Comparison of ENCODE assay signal across 42 mouse cellular contexts in genomic region chr3:96821581-96821980, GRCm38 (mm10). TPM values are rescaled to one million over a fixed set of nuclear protein-coding genes. Genes with fewer than 3 reads are reported as not detected.
"Had no signal": no experiment of that assay in that cellular context is flagged by ENCODE, and none has a peak within 500 bp of the region (broad histone marks: within the 10 kb centered on the region; RNA-seq: fewer than 3 reads in every experiment).

No protein-coding gene starts in this region.

- H3K27ac ChIP-seq: limb, embryonic 10.5 days; limb, embryonic 12.5 days; limb, embryonic 13.5 days; limb, embryonic 15.5 days; liver, embryonic 12.5 days; liver, embryonic 13.5 days; liver, embryonic 14.5 days; liver, embryonic 15.5 days; lung, embryonic 15.5 days; macrophage; midbrain, embryonic 10.5 days; midbrain, embryonic 12.5 days; midbrain, embryonic 13.5 days; midbrain, embryonic 15.5 days; neural tube, embryonic 12.5 days had no signal

- H3K4me1 ChIP-seq: limb, embryonic 15.5 days; liver, embryonic 12.5 days; liver, embryonic 13.5 days; liver, embryonic 15.5 days; lung, embryonic 15.5 days; midbrain, embryonic 12.5 days; midbrain, embryonic 13.5 days; midbrain, embryonic 15.5 days had no signal

- DNase-seq: left cerebral cortex, postnatal 4 days; liver; liver, embryonic 13.5 days; liver, postnatal 0 days; lung, adult 18-20 months; lung, adult 2 months; lung, embryonic 14.5 days; lung, postnatal 10 days; lung, postnatal 14 days; lung, postnatal 36 days; midbrain, embryonic 14.5 days had no signal

- H3K27me3 ChIP-seq: limb, embryonic 12.5 days; limb, embryonic 15.5 days; liver, embryonic 12.5 days; liver, embryonic 13.5 days; liver, embryonic 15.5 days; lung, embryonic 15.5 days; midbrain, embryonic 12.5 days; midbrain, embryonic 13.5 days; midbrain, embryonic 15.5 days; neural tube, embryonic 12.5 days had no signal

- H3K4me3 ChIP-seq: limb, embryonic 10.5 days; limb, embryonic 12.5 days; limb, embryonic 13.5 days; limb, embryonic 15.5 days; liver, embryonic 12.5 days; liver, embryonic 13.5 days; liver, embryonic 15.5 days; lung, embryonic 15.5 days; megakaryocyte, embryonic 14.5 days; midbrain, embryonic 10.5 days; midbrain, embryonic 12.5 days; midbrain, embryonic 13.5 days; midbrain, embryonic 15.5 days; myocyte; neural tube, embryonic 12.5 days had no signal

- H3K4me2 ChIP-seq: limb, embryonic 12.5 days; limb, embryonic 13.5 days; limb, embryonic 15.5 days; liver, embryonic 11.5 days; liver, embryonic 12.5 days; liver, embryonic 13.5 days; liver, embryonic 15.5 days; lung, embryonic 14.5 days; lung, embryonic 15.5 days; midbrain, embryonic 11.5 days; midbrain, embryonic 12.5 days; midbrain, embryonic 13.5 days; midbrain, embryonic 15.5 days; neural tube, embryonic 12.5 days had no signal

- H3K9ac ChIP-seq: limb, embryonic 12.5 days; limb, embryonic 13.5 days; limb, embryonic 15.5 days; liver, embryonic 12.5 days; liver, embryonic 13.5 days; liver, embryonic 14.5 days; liver, embryonic 15.5 days; liver, postnatal 0 days; lung, embryonic 14.5 days; lung, embryonic 15.5 days; midbrain, embryonic 12.5 days; midbrain, embryonic 13.5 days; midbrain, embryonic 15.5 days; neural tube, embryonic 12.5 days had no signal

- H3K9me3 ChIP-seq: limb, embryonic 10.5 days; limb, embryonic 13.5 days; limb, embryonic 15.5 days; liver, embryonic 12.5 days; liver, embryonic 13.5 days; liver, embryonic 15.5 days; lung, embryonic 15.5 days; midbrain, embryonic 10.5 days; midbrain, embryonic 12.5 days; midbrain, embryonic 15.5 days; neural tube, embryonic 12.5 days had no signal

- H3K36me3 ChIP-seq: limb, embryonic 10.5 days; limb, embryonic 12.5 days; limb, embryonic 13.5 days; limb, embryonic 15.5 days; liver, embryonic 12.5 days; liver, embryonic 13.5 days; liver, embryonic 15.5 days; lung, embryonic 15.5 days; midbrain, embryonic 10.5 days; midbrain, embryonic 12.5 days; midbrain, embryonic 13.5 days; midbrain, embryonic 15.5 days; neural tube, embryonic 12.5 days had no signal

- ATAC-seq: liver, embryonic 12.5 days; liver, postnatal 0 days; lung, postnatal 0 days; midbrain, embryonic 13.5 days; midbrain, embryonic 15.5 days; midbrain, embryonic 16.5 days had no signal

RNA-seq across cellular contexts. Expression of gene Pdzk1, which starts 7.5 kb away (rescaled TPM):
- total RNA-seq: left cerebral cortex, postnatal 10 days; left cerebral cortex, postnatal 14 days; left cerebral cortex, postnatal 4 days; megakaryocyte progenitor cell, adult 5-6 weeks; megakaryocyte-erythroid progenitor cell, adult 5-6 weeks; monocyte, adult 5-6 weeks had no signal
- polyA plus RNA-seq: limb, embryonic 10.5 days; limb, embryonic 11.5 days; limb, embryonic 12.5 days; limb, embryonic 13.5 days; lung, embryonic 16.5 days; macrophage; midbrain, embryonic 12.5 days; midbrain, embryonic 13.5 days; neural tube, embryonic 11.5 days; neural tube, embryonic 12.5 days had no signal

RNA-seq across cellular contexts. Expression of gene Cd160, which starts 7.6 kb away (rescaled TPM):
- total RNA-seq: left cerebral cortex, postnatal 10 days; left cerebral cortex, postnatal 14 days; left cerebral cortex, postnatal 25 days; left cerebral cortex, postnatal 36 days; left cerebral cortex, postnatal 4 days; midbrain, postnatal 0 days had no signal
